Comparison of ENCODE assay signal across 9 mouse cellular contexts in the genomic region with DNA sequence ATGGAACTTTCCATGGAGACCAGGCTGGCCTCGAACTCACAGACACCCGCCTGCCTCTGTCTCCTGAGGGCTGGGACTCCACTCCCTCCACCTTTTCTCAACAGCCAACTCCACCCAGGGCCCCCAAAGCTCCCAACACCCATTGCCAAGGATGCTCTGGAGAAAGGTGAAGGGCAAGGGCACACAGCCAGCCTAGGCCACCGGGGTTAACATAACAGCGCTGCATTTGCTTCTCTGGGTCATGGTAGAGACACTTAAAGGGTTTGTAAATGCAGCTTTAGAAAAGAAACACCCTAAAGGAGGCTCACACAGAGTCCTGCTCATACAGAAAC.
DNase-seq lines count a peak whose midpoint lies in the region; ATAC-seq and TF ChIP-seq lines count a peak whose summit lies in the region.
"Had no signal": no experiment of that assay in that cellular context is flagged by ENCODE, and none has a peak within 500 bp of the region (broad histone marks: within the 10 kb centered on the region; RNA-seq: fewer than 3 reads in every experiment).

No protein-coding gene starts in this region.

- H3K27me3 ChIP-seq in kidney, adult 2 months (replicated peaks; ENCODE audit: control insufficient read depth, insufficient read depth, low read length): no peaks in the 10 kb centered on the region
- H3K27me3 ChIP-seq in embryonic facial prominence, embryonic 11.5 days (ENCODE audit: control insufficient read depth, insufficient read depth, low read length): no peaks in the 10 kb centered on the region
- no peaks in the 10 kb centered on the region for H3K27me3 ChIP-seq in hindbrain, embryonic 12.5 days
- H3K27me3 ChIP-seq in midbrain, embryonic 15.5 days (replicated peaks): no peaks in the 10 kb centered on the region

- no peaks in the 10 kb centered on the region for H3K36me3 ChIP-seq in kidney, adult 2 months (ENCODE audit: control insufficient read depth, insufficient read depth, low read length)
- H3K36me3 ChIP-seq in embryonic facial prominence, embryonic 11.5 days (replicated peaks; ENCODE audit: control insufficient read depth, insufficient read depth, low read depth, low read length): no peaks in the 10 kb centered on the region; the same call in 1 of the 2 replicates
- H3K36me3 ChIP-seq in hindbrain, embryonic 12.5 days: peaks cover 10% of the 10 kb centered on the region
- H3K36me3 ChIP-seq in midbrain, embryonic 15.5 days (replicated peaks): no peaks in the 10 kb centered on the region

- H3K4me1 ChIP-seq in kidney, adult 2 months (ENCODE audit: control insufficient read depth, insufficient read depth, low read length): peaks cover 15% of the 10 kb centered on the region
- H3K4me1 ChIP-seq in embryonic facial prominence, embryonic 11.5 days (ENCODE audit: control insufficient read depth, insufficient read depth, low read length): no peaks in the 10 kb centered on the region
- H3K4me1 ChIP-seq in hindbrain, embryonic 12.5 days: peaks cover 22% of the 10 kb centered on the region
- H3K4me1 ChIP-seq in midbrain, embryonic 15.5 days: 0 out of 2 replicates have a peak, but pooled peaks cover 4% of the 10 kb centered on the region

- no peaks in the 10 kb centered on the region for H3K9me3 ChIP-seq in embryonic facial prominence, embryonic 11.5 days (replicated peaks; ENCODE audit: control insufficient read depth, low read length)
- H3K9me3 ChIP-seq in hindbrain, embryonic 12.5 days (replicated peaks): 0 out of 2 replicates have a peak, but pooled peaks cover 3% of the 10 kb centered on the region
- H3K9me3 ChIP-seq in midbrain, embryonic 15.5 days: no peaks in the 10 kb centered on the region

- TF ChIP-seq POLR2A in kidney, adult 2 months (IDR thresholded peaks at IDR 0.05; ENCODE audit: low read depth, low read length): no peak

- peak overlapping the region; percentile 89 for H3K27ac ChIP-seq in kidney, adult 2 months (ENCODE audit: insufficient read depth, low read depth, low read length)
- peak overlapping the region; percentile 74 for H3K27ac ChIP-seq in embryonic facial prominence, embryonic 11.5 days (replicated peaks; ENCODE audit: low read depth, low read length)
- H3K27ac ChIP-seq in hindbrain, embryonic 12.5 days: peak overlapping the region; percentile 88
- peak overlapping the region; percentile 71 for H3K27ac ChIP-seq in midbrain, embryonic 15.5 days

- TF ChIP-seq CTCF in kidney, adult 2 months (conservative IDR thresholded peaks at IDR 0.05; ENCODE audit: insufficient read depth, insufficient read length, low read depth, low read length): no peak

- H3K4me2 ChIP-seq in embryonic facial prominence, embryonic 11.5 days (ENCODE audit: low read depth, low read length): no peak overlapping the region
- no peak overlapping the region for H3K4me2 ChIP-seq in hindbrain, embryonic 12.5 days (replicated peaks)
- H3K4me2 ChIP-seq in midbrain, embryonic 15.5 days: no peak overlapping the region

- no peak overlapping the region for H3K4me3 ChIP-seq in kidney, adult 2 months (ENCODE audit: insufficient read depth, low read depth, low read length)
- no peak overlapping the region for H3K4me3 ChIP-seq in embryonic facial prominence, embryonic 11.5 days (ENCODE audit: low read depth, low read length)
- no peak overlapping the region for H3K4me3 ChIP-seq in hindbrain, embryonic 12.5 days
- no peak overlapping the region for H3K4me3 ChIP-seq in midbrain, embryonic 15.5 days

- WGBS in kidney, adult 2 months: 77% methylated on average over 4 of the region's 4 CpGs
- WGBS in embryonic facial prominence, embryonic 11.5 days: 71% methylated on average over 4 of the region's 4 CpGs
- WGBS in hindbrain, embryonic 12.5 days: 61% methylated on average over 4 of the region's 4 CpGs
- WGBS in midbrain, embryonic 15.5 days: 79% methylated on average over 4 of the region's 4 CpGs

- H3K9ac ChIP-seq in embryonic facial prominence, embryonic 11.5 days (replicated peaks; ENCODE audit: low read length): no peak overlapping the region
- H3K9ac ChIP-seq in hindbrain, embryonic 12.5 days: no peak overlapping the region; the same call in 1 of the 2 replicates
- H3K9ac ChIP-seq in midbrain, embryonic 15.5 days: no peak overlapping the region

- DNase-seq in kidney, adult 2 months: no peak
- no peak for DNase-seq in kidney, postnatal 36 days
- no peak for DNase-seq in embryonic facial prominence, embryonic 11.5 days (ENCODE audit: low spot score)
- no peak for DNase-seq in gastrocnemius, postnatal 10 days
- DNase-seq in frontal cortex, postnatal 10 days (ENCODE audit: low spot score in 2 of 2): no peak
- DNase-seq in left cerebral cortex, postnatal 10 days (ENCODE audit: extremely low spot score in 1 of 2, low spot score in 2 of 2): no peak
- DNase-seq: right cerebral cortex, postnatal 25 days had no signal

- no peak for ATAC-seq in embryonic facial prominence, embryonic 11.5 days (replicated peaks; ENCODE audit: insufficient number of reproducible peaks, low FRiP score, low TSS enrichment, low read depth)
- ATAC-seq in hindbrain, embryonic 12.5 days (ENCODE audit: low FRiP score): no peak
- no peak for ATAC-seq in midbrain, embryonic 15.5 days (replicated peaks)

- intact Hi-C loops in left cerebral cortex, postnatal 10 days (cut with DNase I): no loop called here
